Mouse (Mus musculus): ENCODE measurements around the gene Guca2b. TPM values are rescaled to one million over a fixed set of nuclear protein-coding genes. Genes with fewer than 3 reads are reported as not detected.

The Guca2b gene
- total RNA-seq, 2 experiments from 2014 or later, result not detected

DNA sequence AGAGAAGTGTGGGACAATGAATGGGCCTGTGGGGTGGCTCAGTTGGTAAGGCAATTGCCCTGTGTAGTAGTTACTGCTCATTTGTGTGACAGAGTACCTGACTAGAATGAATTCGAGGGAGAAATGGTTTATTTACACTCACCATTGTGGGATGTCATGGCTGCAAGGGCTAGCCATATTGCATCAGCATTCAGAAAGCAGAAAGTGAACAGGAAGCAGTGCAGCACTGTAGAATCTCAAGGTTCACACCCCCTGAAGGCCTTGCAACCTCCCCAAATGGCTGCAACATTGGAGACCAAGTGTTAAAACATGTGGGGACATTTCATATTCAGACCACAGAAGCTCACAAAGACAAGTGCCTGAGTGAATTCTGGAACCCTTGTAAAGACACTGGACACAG is 44.7 kb downstream of the Guca2b start:
- DNase-seq (ENCODE audit: low spot score in 2 of 2), result no peak
- Histone ChIP-seq H3K27ac (no peak overlapping the region), H3K4me3 (no peak overlapping the region)
- no peak for TF ChIP-seq CTCF (conservative IDR thresholded peaks at IDR 0.05)

DNA sequence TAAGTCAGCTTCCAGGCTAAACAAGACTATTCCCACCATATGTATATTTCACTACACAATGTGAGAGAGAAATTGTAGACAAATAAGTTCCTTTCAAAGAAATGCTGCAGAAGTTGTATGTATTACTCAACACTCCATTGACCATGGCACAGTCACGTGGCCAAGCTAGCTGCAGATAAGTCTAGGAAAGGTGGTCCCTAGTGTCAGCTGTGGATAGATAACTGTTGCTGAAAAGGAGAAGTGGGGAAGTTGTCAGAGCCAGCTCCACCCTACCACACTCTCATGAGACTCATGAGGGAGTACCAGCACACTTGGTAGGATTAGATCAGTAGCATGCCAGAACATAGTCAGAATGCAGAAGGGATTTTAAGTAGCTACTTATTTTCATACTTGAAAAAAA is 49.3 kb downstream of the Guca2b start:
- no peak for TF ChIP-seq CTCF (conservative IDR thresholded peaks at IDR 0.05)
- no peak overlapping the region for H3K4me3 ChIP-seq
- no peak overlapping the region for H3K27ac ChIP-seq
- no peak for DNase-seq (ENCODE audit: low spot score in 2 of 2)

Other genes starting within 250 kb of the Guca2b start
- gene Ccdc30, start 243.4 kb downstream of the Guca2b start, total RNA-seq (2021), result 10 to 100 TPM; 24.8 to 25.8 TPM
- gene Ppcs, start 236.5 kb downstream of the Guca2b start, total RNA-seq (2021), result 1 to 10 TPM; 7.0 to 7.2 TPM
- gene Zmynd12, start 236.1 kb downstream of the Guca2b start, total RNA-seq (2021), result under 1 TPM; 0.39 to 0.41 TPM
- gene Rimkla, start 166.3 kb downstream of the Guca2b start, total RNA-seq (2021), result 10 to 100 TPM; 13.3 to 14.1 TPM
- 10 to 100 TPM; 76.7 to 80.3 TPM for gene Foxj3, start 122.0 kb downstream of the Guca2b start, total RNA-seq (2021)
- gene Frg2f1, start 119.4 kb downstream of the Guca2b start, total RNA-seq (2021), result 10 to 100 TPM; 25.5 to 25.7 TPM
- not detected for gene Guca2a, start 21.2 kb downstream of the Guca2b start, total RNA-seq (2021)
- gene Hivep3, start 74.8 kb upstream of the Guca2b start, total RNA-seq (2021), result 10 to 100 TPM; 46.5 to 54.8 TPM

All from layer of hippocampus, adult 2 months (tissue).